Mouse (Mus musculus) kidney, embryonic 15.5 days (tissue): ENCODE data around the gene Vmn2r113. TPM values are rescaled to one million over a fixed set of nuclear protein-coding genes. Genes with fewer than 3 reads are reported as not detected.
"Not testable (repeated sequence)": the region's sequence is repeated elsewhere in the genome, so short reads cannot be mapped to it uniquely, and the experiment has no call there.

Experiments
- ATAC-seq: fragments of 200-750 bp; cut with Nextera tagmentation; replicated peaks from 2 replicates; pipeline ENCODE4 v1.8.0; 2017; ENCODE audit warnings: moderate TSS enrichment; ENCODE audit not compliant: low FRiP score
- H3K27ac ChIP-seq: fragments of 300-500 bp; sonication (generic); 2 replicates; pipeline ENCODE4 v1.5.1; 2015; ENCODE audit warnings: mild to moderate bottlenecking, inconsistent platforms
- H3K27me3 ChIP-seq: fragments of 300-500 bp; sonication (generic); 2 replicates; pipeline ENCODE4 v1.6.1; 2015; ENCODE audit warnings: inconsistent platforms
- H3K36me3 ChIP-seq: fragments of 300-500 bp; sonication (generic); 2 replicates; pipeline ENCODE4 v1.6.1; 2015; ENCODE audit warnings: inconsistent platforms
- H3K4me1 ChIP-seq: fragments of 300-500 bp; sonication (generic); 2 replicates; pipeline ENCODE4 v1.6.1; 2015; ENCODE audit warnings: inconsistent platforms
- H3K4me2 ChIP-seq: fragments of 300-500 bp; sonication (generic); 2 replicates; pipeline ENCODE4 v1.6.1; 2015; ENCODE audit warnings: moderate library complexity, mild to moderate bottlenecking, inconsistent platforms
- H3K4me3 ChIP-seq: fragments of 300-500 bp; sonication (generic); replicated peaks from 2 replicates; pipeline ENCODE4 v1.5.1; 2015; ENCODE audit warnings: mild to moderate bottlenecking, inconsistent platforms
- H3K9ac ChIP-seq: fragments of 300-500 bp; sonication (generic); 2 replicates; pipeline ENCODE4 v1.6.1; 2015; ENCODE audit warnings: mild to moderate bottlenecking, inconsistent platforms
- H3K9me3 ChIP-seq: fragments of 300-500 bp; sonication (generic); replicated peaks from 2 replicates; pipeline ENCODE4 v1.6.1; 2016; ENCODE audit warnings: inconsistent platforms
- WGBS: fragments of 180-500 bp; shearing (Covaris S2); methylation state at CpG from one replicate; pipeline ENCODE4 v1.1.7; 2015; ENCODE audit warnings: mixed read lengths; 5-methylcytosine and 5-hydroxymethylcytosine counted together
- polyA plus RNA-seq: library from polyadenylated mRNA; unstranded; fragments of >200 nt; fragmentation: Nextera tagmentation; extraction: Ambion mirVana; gene quantifications from 2 replicates; pipeline ENCODE4 v1.2.1, GENCODE M21; 2015

The Vmn2r113 gene
- not detected in 2 replicates for polyA plus RNA-seq

GRCm38 (mm10) chr17:22942684-22943083 lies at the start of gene Vmn2r113:
Vmn2r113 (plus strand) TSS chr17:22942984.
- not testable (repeated sequence) for H3K9ac ChIP-seq, H3K27ac ChIP-seq, H3K9me3 ChIP-seq, H3K36me3 ChIP-seq, H3K4me2 ChIP-seq, ATAC-seq, H3K27me3 ChIP-seq, H3K4me1 ChIP-seq, H3K4me3 ChIP-seq
- no CpG with 5 or more reads among the region's 4 CpGs for WGBS

Other genes starting within 250 kb of the Vmn2r113 start
- 20.5 and 20.6 TPM in 2 replicates for gene Zfp945, start 75.8 kb upstream of the Vmn2r113 start, polyA plus RNA-seq
- not detected in 2 replicates for gene Vmn2r-ps130, start 118.2 kb downstream of the Vmn2r113 start, polyA plus RNA-seq